Mouse (Mus musculus): ENCODE measurements at regions not wholly inside any gene's neighbourhood (a gene's known extent, or its start where the extent isn't known, plus 50 kb on each side); places are given as distances from the start of the nearest gene placed in this dataset.

DNA sequence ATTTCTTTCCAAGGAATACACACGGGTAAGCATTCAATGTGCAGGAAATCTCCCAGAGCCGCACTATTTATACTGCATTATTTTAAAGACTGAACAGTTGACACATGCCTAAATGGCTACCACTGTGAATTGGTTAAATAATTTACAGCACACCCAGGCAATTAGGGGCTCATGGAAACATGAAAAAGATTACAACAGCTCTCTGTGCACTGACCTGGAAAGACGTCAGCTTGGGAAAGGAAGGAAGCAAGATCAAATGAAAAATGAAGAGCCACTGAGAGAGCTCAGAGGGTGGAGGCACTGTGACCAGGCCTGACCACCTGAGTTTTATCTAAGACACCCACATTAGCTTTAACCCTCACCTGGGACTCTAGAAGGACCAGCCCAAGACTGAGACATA lies 82.7 kb upstream of the Nfe2l3 start:
- no peaks in the 10 kb centered on the region for H3K36me3 ChIP-seq (ENCODE audit: control insufficient read depth, insufficient read depth, low read length)
- TF ChIP-seq POLR2A (IDR thresholded peaks at IDR 0.05; ENCODE audit: control insufficient read depth, low read depth, low read length): no peak
- TF ChIP-seq CTCF (IDR thresholded peaks at IDR 0.05; ENCODE audit: control insufficient read depth, insufficient read depth, insufficient replicate concordance, low read depth, low read length): no peak
- no peaks in the 10 kb centered on the region for H3K4me1 ChIP-seq (ENCODE audit: control insufficient read depth, insufficient read depth, low read length)
- no peak overlapping the region for H3K4me3 ChIP-seq (ENCODE audit: control insufficient read depth, low read depth, low read length)
- H3K27ac ChIP-seq (ENCODE audit: control insufficient read depth, insufficient read depth, low read depth, low read length): no peak overlapping the region
- H3K27me3 ChIP-seq (ENCODE audit: control insufficient read depth, insufficient read depth, low read length): no peaks in the 10 kb centered on the region

DNA sequence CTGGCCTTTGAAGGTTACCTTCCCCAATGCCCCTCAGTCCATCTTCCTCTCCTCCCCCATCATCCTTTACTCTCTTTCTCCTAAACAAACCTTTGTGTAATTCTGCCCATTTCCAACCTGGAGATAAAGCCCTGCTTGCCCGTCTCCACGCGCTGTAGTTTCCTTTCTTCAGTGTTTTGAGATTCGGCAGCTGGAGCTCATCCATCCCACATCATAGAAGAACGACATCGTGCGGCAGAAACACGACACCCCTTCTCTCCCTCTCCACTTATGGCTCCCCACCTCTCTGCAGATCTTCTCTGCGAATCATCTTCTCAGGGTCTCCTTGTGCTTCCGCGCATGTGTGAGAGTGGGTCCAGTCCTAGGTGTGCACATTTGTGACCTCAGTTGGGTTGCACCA lies 77.4 kb upstream of the Nfe2l3 start:
- no peak overlapping the region for H3K4me3 ChIP-seq (ENCODE audit: control insufficient read depth, low read depth, low read length)
- H3K4me1 ChIP-seq (ENCODE audit: control insufficient read depth, insufficient read depth, low read length): peaks cover 2% of the 10 kb centered on the region
- no peaks in the 10 kb centered on the region for H3K27me3 ChIP-seq (ENCODE audit: control insufficient read depth, insufficient read depth, low read length)
- no peaks in the 10 kb centered on the region for H3K36me3 ChIP-seq (ENCODE audit: control insufficient read depth, insufficient read depth, low read length)
- TF ChIP-seq CTCF (IDR thresholded peaks at IDR 0.05; ENCODE audit: control insufficient read depth, insufficient read depth, insufficient replicate concordance, low read depth, low read length): no peak
- no peak for TF ChIP-seq POLR2A (IDR thresholded peaks at IDR 0.05; ENCODE audit: control insufficient read depth, low read depth, low read length)
- no peak overlapping the region for H3K27ac ChIP-seq (ENCODE audit: control insufficient read depth, insufficient read depth, low read depth, low read length)

DNA sequence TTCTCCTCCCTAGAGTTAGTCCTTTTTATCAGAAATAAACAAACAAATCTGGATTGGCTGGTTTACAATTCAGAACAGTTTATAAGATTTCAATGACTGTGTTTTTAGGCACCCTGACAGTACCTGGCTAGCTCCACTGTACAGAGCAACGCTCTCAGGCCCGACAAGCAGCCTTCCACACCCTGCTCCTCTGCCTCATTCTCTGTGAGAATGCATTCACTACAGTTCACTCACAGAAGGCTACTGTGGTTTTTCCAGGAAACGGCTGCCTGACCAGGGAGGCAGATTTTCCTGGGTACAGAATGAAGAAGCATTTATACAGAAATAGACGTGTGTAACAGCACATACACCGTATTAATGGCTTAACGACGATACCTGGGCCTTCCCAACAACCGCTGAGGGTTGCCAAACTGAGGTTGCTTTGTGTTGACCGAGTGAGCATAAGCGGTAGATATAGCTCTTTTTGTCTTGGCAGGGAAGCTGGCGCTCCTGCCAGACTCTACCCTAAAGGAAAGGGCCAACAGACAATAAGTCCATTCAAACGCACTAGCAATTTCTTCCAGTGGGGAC lies 70.8 kb upstream of the Nfe2l3 start:
- Histone ChIP-seq H3K36me3 (ENCODE audit: control insufficient read depth, insufficient read depth, low read length) (no peaks in the 10 kb centered on the region), H3K27me3 (ENCODE audit: control insufficient read depth, insufficient read depth, low read length) (no peaks in the 10 kb centered on the region), H3K4me1 (ENCODE audit: control insufficient read depth, insufficient read depth, low read length) (peaks cover 5% of the 10 kb centered on the region), H3K27ac (ENCODE audit: control insufficient read depth, insufficient read depth, low read depth, low read length) (no peak overlapping the region), H3K4me3 (ENCODE audit: control insufficient read depth, low read depth, low read length) (no peak overlapping the region)
- no peak for TF ChIP-seq POLR2A (IDR thresholded peaks at IDR 0.05; ENCODE audit: control insufficient read depth, low read depth, low read length)
- TF ChIP-seq CTCF (IDR thresholded peaks at IDR 0.05; ENCODE audit: control insufficient read depth, insufficient read depth, insufficient replicate concordance, low read depth, low read length): no peak

DNA sequence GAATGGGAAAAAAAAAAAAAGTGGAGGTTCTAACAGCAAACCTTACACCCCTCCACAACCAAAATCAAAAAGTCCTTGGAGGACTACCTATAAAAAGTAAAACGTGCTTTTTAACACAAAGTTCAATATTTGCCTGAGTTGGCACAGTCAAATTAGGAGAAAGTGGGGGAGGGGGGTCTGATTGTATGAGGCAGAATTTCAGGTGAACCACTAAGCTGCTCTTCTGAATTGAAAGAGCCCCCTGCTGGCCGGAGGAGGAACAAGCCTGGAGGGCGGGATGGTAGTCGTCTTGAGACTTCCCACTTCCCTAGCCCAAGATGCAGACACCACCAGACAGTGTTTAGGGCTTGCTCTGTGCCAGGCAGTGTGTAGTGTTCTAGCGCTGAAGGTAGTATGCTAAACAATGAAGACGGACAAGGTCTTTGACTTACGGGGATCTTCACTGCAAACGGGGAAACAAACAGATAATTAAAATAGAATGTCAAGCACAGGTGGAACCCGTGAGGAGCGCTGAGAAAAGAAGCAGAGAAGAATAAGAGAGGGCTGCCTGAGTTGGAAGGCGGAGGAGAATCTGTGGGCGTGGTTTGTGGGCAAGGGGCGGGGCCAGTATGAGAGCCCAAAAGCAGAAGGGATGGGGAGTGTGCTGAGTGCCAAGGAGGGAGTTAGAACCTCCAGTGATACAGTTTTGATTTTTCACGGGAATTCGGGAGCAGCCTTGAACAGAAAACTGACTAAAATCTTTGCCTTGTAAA lies 69.8 kb upstream of the Nfe2l3 start:
- no peaks in the 10 kb centered on the region for H3K27me3 ChIP-seq (ENCODE audit: control insufficient read depth, insufficient read depth, low read length)
- no peaks in the 10 kb centered on the region for H3K36me3 ChIP-seq (ENCODE audit: control insufficient read depth, insufficient read depth, low read length)
- H3K4me1 ChIP-seq (ENCODE audit: control insufficient read depth, insufficient read depth, low read length): peaks cover 3% of the 10 kb centered on the region; the same call in 1 of the 2 replicates
- no peak overlapping the region for H3K27ac ChIP-seq (ENCODE audit: control insufficient read depth, insufficient read depth, low read depth, low read length)
- peak overlapping the region; percentile 8; the same call in 1 of the 2 replicates for H3K4me3 ChIP-seq (ENCODE audit: control insufficient read depth, low read depth, low read length)
- TF ChIP-seq CTCF (IDR thresholded peaks at IDR 0.05; ENCODE audit: control insufficient read depth, insufficient read depth, insufficient replicate concordance, low read depth, low read length): peak; percentile 59; the same call in 1 of the 2 replicates
- TF ChIP-seq POLR2A (IDR thresholded peaks at IDR 0.05; ENCODE audit: control insufficient read depth, low read depth, low read length): no peak

DNA sequence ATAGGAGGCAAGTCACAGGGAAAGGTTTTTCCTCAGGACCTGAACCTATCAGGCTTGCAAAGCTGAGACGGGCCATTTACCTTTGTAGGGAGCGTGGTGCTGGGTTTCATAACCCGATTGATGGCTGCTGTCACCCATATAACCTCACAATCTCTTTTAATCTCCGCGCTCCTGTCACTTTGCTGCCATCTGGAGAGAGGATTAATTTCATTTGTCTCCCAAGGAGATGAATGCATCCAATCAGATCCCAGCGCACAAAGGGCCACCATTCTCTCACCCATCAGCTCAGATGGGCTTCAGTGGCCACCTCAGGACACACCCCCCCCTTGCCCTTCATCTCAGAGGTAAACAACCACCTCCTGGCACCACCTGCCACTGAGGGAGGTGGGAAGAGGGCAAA lies 67.7 kb upstream of the Nfe2l3 start:
- no peaks in the 10 kb centered on the region for H3K36me3 ChIP-seq (ENCODE audit: control insufficient read depth, insufficient read depth, low read length)
- TF ChIP-seq CTCF (IDR thresholded peaks at IDR 0.05; ENCODE audit: control insufficient read depth, insufficient read depth, insufficient replicate concordance, low read depth, low read length): no peak
- no peak for TF ChIP-seq POLR2A (IDR thresholded peaks at IDR 0.05; ENCODE audit: control insufficient read depth, low read depth, low read length)
- no peaks in the 10 kb centered on the region for H3K27me3 ChIP-seq (ENCODE audit: control insufficient read depth, insufficient read depth, low read length)
- H3K4me1 ChIP-seq (ENCODE audit: control insufficient read depth, insufficient read depth, low read length): peaks cover 3% of the 10 kb centered on the region; the same call in 1 of the 2 replicates
- H3K27ac ChIP-seq (ENCODE audit: control insufficient read depth, insufficient read depth, low read depth, low read length): no peak overlapping the region
- H3K4me3 ChIP-seq (ENCODE audit: control insufficient read depth, low read depth, low read length): no peak overlapping the region

DNA sequence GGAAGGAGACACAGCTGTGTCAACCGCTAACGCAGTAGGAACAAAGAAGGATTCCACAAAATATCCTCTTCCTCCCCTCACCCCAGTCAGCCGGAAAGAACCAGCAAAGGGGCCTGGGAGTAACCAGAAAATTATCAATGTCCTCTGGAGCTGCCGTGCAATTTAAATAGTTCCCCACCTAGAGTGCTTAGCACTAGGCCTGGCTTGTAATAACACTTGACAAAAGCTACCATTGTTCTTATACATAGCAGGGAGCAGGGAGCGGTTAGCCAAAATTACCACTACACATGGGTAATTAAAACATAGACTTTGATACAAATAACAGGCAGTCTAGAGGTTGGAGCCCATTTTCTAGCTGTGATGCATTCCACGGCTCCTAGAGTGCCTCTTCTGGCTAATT lies 62.7 kb upstream of the Nfe2l3 start:
- H3K27ac ChIP-seq (ENCODE audit: control insufficient read depth, insufficient read depth, low read depth, low read length): no peak overlapping the region
- H3K4me1 ChIP-seq (ENCODE audit: control insufficient read depth, insufficient read depth, low read length): no peaks in the 10 kb centered on the region
- no peaks in the 10 kb centered on the region for H3K36me3 ChIP-seq (ENCODE audit: control insufficient read depth, insufficient read depth, low read length)
- TF ChIP-seq POLR2A (IDR thresholded peaks at IDR 0.05; ENCODE audit: control insufficient read depth, low read depth, low read length) (no peak), CTCF (IDR thresholded peaks at IDR 0.05; ENCODE audit: control insufficient read depth, insufficient read depth, insufficient replicate concordance, low read depth, low read length) (no peak)
- no peak overlapping the region for H3K4me3 ChIP-seq (ENCODE audit: control insufficient read depth, low read depth, low read length)
- no peaks in the 10 kb centered on the region for H3K27me3 ChIP-seq (ENCODE audit: control insufficient read depth, insufficient read depth, low read length)

DNA sequence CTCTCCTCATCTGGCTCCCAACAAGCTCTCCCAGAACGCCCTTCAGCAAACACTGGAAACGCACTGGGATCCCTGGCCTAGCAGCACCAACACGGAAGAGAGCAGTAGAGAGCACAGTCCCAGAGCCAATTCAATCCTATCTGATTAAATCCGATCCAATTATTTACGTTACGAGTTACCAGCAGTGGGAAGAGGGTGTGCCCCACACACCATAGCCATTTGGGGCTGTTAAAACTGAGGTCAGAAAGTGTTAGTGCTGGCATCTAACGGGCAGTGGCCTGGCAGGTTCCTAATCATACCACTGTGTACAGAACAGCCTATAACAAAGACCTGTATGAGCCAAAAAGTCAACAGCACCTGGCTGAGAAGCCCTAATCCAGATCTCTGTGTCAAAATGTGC lies 60.1 kb upstream of the Nfe2l3 start:
- Histone ChIP-seq H3K27me3 (ENCODE audit: control insufficient read depth, insufficient read depth, low read length) (no peaks in the 10 kb centered on the region), H3K36me3 (ENCODE audit: control insufficient read depth, insufficient read depth, low read length) (no peaks in the 10 kb centered on the region), H3K4me3 (ENCODE audit: control insufficient read depth, low read depth, low read length) (no peak overlapping the region), H3K4me1 (ENCODE audit: control insufficient read depth, insufficient read depth, low read length) (no peaks in the 10 kb centered on the region), H3K27ac (ENCODE audit: control insufficient read depth, insufficient read depth, low read depth, low read length) (no peak overlapping the region)
- no peak for TF ChIP-seq POLR2A (IDR thresholded peaks at IDR 0.05; ENCODE audit: control insufficient read depth, low read depth, low read length)
- no peak for TF ChIP-seq CTCF (IDR thresholded peaks at IDR 0.05; ENCODE audit: control insufficient read depth, insufficient read depth, insufficient replicate concordance, low read depth, low read length)
